Mouse (Mus musculus): ENCODE measurements at regions not wholly inside any gene's neighbourhood (a gene's known extent, or its start where the extent isn't known, plus 50 kb on each side); places are given as distances from the start of the nearest gene placed in this dataset.

GRCm38 (mm10) chr3:78792440-78793057 lies 493.8 kb downstream of the Rapgef2 start:
- DNase-seq (ENCODE audit: extremely low read depth, insufficient read length, low spot score) = no peak

GRCm38 (mm10) chr3:78782766-78783165 lies 503.6 kb downstream of the Rapgef2 start:
- DNase-seq (ENCODE audit: extremely low read depth, insufficient read length, low spot score) = no peak

- DNase-seq (ENCODE audit: extremely low read depth, insufficient read length, low spot score) = no peak
Observed at GRCm38 (mm10) chr3:78755686-78756476, 530.4 kb downstream of the Rapgef2 start.

DNA sequence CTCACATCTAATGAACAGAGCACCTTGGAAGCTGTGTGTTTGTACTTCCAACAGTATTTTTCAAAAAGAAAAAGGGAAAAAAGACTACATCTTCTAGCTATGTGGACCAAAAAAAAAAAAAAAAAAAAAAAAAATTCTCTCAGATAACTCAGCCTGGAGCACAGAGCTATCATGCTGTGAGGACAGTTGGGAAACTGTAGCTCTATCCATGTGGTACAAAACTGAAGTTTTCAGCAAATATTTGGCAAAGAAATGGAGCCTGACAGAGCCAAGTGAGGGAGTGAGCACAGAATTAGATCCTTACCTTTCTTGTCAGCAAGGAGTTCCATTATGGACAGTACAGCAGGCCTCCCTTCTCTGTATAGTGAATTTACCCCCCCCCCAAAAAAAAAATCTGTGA lies 550.2 kb downstream of the Rapgef2 start:
- no peak for DNase-seq (ENCODE audit: extremely low read depth, insufficient read length, low spot score)

DNA sequence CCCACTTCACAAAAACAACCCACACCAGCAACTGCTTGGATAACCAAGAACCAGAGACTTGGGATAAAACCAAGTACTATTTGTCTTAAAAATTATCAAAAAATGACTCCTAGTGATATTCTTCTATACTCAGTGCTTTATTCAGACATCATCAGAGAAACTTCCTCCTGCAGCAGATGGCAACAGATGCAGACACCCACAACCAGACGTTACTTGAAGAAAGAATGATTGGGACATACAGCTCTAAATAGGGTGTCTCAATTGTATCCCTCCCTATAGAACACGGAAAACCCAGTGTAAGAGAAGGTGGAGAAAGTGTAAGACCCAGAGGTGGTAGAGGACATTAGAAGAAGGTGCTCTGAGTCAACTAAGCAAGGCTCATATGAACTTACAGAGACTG lies 569.6 kb downstream of the Rapgef2 start:
- DNase-seq (ENCODE audit: extremely low read depth, insufficient read length, low spot score) = no peak

DNA sequence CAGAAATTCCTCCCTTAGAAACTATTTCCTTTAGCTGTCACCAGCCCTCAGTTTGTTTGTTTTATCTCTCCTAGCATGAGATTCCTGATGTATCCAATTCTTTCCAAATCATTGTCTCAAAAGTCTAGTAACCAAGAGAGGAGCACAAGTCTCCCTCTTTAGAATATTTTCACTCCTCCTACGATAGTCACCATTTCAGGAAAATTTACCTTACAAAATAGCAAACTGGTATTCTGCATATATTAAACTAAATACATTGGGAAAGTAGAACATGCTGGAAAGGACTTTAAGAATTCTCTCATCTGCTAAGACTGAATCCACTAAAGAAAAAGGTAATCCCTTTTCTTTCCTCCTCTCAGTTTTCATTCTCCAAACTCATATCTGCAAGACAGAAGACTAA lies 578.6 kb downstream of the Rapgef2 start:
- no peak for DNase-seq (ENCODE audit: extremely low read depth, insufficient read length, low spot score)

DNA sequence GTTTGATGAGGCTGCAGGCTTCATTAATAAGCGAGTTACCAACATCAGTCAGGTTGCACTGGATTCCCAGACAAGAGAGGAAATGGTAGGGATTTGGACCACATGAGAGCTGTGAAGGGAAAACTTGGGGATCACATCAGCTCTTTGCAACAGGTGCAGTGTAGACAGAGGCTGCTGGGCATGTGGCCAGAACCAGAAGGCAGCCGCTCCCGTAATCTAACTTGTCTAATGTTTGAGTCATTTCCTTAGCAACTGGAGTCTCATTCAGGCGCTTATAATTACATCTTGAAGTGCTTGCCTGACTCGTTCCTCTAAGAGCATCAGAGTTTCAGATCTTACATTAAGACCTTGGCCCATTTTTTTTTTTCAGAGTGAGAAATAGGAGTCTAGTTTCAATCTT lies 587.4 kb downstream of the Rapgef2 start:
- no peak for DNase-seq (ENCODE audit: extremely low read depth, insufficient read length, low spot score)

DNA sequence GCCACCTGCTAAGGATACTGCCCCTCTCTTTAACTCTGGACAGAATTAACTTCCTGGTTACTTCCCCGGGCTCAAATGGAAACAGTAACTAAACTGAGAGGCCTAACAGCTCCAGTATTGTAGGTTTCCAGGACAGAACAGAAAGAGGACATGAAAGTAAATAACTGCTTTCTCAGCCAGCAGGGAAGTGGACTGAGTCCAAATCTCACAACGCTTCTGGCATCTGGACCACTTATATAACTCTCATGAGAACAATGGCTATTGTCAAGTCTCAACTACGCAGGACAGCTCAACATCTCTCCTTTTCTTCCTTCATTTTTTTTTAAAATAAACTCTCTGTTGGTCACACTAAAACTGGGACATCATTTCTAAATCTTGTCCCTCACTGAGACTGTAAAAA lies 594.8 kb downstream of the Rapgef2 start:
- DNase-seq (ENCODE audit: extremely low read depth, insufficient read length, low spot score) = no peak

GRCm38 (mm10) chr3:78677656-78678055 lies 608.7 kb downstream of the Rapgef2 start:
- no peak for DNase-seq (ENCODE audit: extremely low read depth, insufficient read length, low spot score)

GRCm38 (mm10) chr3:78676806-78677205 lies 609.5 kb downstream of the Rapgef2 start:
- no peak for DNase-seq (ENCODE audit: extremely low read depth, insufficient read length, low spot score)

- DNase-seq (ENCODE audit: extremely low read depth, insufficient read length, low spot score) = no peak
Observed at GRCm38 (mm10) chr3:78674529-78675187, 611.7 kb downstream of the Rapgef2 start.

- DNase-seq (ENCODE audit: extremely low read depth, insufficient read length, low spot score) = no peak
Observed at GRCm38 (mm10) chr3:78668050-78668449, 618.3 kb downstream of the Rapgef2 start.

- no peak for DNase-seq (ENCODE audit: extremely low read depth, insufficient read length, low spot score)
Observed at GRCm38 (mm10) chr3:78667374-78668023, 618.8 kb downstream of the Rapgef2 start.

DNA sequence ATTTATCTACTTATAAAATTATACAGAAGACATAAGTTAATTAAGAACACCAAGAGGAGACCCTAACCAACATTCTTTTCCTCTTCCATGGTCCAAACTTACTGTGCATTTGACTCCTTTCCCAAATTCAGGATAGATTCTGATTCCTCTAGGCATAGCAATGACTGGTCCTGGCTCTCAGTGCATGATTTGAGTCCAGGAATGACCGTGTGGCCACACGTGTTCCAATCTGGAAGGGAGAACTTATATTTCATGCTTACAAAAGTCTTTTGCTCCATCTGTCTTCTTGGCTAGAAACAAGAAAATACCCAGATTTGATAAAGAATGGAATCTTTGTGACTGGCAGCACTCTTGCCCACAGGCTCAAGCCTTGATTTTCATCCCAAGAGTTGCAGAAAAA lies 638.2 kb downstream of the Rapgef2 start:
- no peak for DNase-seq (ENCODE audit: extremely low read depth, insufficient read length, low spot score)

DNA sequence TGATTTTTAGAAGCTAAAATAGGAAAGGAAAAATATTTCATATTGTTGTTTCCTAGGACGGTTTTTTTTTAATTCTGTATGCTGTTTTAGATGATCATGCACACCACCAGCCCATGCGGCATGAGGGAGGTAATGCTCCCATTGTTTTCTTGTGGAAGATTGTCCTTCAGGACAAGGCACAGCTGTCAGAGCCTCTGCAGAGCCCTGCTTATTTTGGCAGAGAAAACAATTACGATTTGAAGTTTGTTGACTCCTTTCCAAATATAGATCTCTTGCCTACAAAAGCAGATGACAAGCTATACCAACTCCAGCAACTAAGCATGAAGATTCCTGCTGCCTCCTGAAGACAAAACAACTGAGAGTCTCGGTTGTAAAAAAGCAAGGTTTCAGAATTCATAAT lies 650.9 kb downstream of the Rapgef2 start:
- DNase-seq (ENCODE audit: extremely low read depth, insufficient read length, low spot score) = no peak

- DNase-seq (ENCODE audit: extremely low read depth, insufficient read length, low spot score) = no peak
Observed at GRCm38 (mm10) chr3:78618900-78619299, 667.4 kb downstream of the Rapgef2 start.

DNA sequence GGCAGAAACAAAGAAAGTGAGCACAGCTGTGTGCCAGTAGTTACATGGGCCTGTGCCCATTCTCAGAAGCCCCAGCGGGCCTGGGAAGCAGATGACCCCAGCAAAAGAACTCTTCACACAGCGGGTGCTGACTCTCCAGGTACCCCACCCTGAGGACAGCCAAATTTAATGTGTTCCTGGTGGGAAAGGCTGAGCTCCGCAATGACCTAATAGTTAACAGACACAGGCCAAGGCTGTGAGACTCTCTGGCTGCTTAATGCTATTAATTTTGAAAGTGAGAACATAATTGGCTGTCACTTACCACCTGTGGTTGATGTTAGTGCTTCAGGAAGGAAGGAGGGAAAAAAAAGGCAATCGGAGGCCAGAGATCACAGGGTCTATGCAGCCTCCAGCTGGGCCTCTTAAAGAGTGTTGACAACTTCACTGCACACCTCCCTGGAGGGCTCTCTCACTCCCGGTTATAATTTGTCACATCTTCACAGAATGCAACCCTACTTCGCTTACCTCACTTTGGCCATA lies 691.5 kb downstream of the Rapgef2 start:
- DNase-seq (ENCODE audit: extremely low read depth, insufficient read length, low spot score) = no peak

DNA sequence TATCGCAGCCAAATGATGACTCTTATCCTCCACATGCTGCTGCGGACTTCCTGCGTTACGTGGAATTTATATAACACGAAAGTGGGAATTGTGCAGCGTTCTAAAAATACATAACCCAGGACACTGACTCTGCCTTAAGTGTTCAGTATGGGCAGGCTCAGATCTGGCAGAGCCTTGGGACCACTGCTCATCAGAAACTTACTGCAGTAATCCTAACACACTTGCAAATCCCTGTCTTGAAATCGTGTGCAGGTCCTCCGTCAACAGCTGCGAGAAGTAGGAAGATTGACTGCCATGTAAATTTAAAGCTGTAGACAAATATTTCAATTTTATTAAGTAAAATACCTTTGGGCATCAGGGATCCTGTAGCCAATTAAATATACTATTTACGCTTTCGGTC lies 692.0 kb downstream of the Rapgef2 start:
- no peak for DNase-seq (ENCODE audit: extremely low read depth, insufficient read length, low spot score)

GRCm38 (mm10) chr3:78586639-78587038 lies 699.7 kb downstream of the Rapgef2 start:
- DNase-seq (ENCODE audit: extremely low read depth, insufficient read length, low spot score) = no peak

DNA sequence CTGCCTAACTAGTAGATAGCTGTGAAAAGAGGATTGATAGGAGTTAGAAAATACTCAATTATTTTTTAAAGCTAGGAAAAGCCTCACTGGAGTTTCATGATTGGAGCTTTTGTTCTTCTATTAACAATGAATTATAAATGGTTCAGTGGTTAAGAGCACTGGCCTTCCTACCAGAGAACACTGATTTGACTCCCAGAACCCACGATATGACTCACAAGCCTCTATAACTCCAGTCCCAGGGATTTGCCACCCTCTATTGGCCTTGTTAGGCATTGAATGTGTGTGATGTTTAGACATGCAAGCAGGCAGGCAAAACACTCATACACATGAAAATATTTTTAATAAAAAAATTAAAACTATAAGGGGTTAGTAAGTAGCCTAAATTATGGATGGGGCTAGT lies 704.4 kb downstream of the Rapgef2 start:
- no peak for DNase-seq (ENCODE audit: extremely low read depth, insufficient read length, low spot score)

- no peak for DNase-seq (ENCODE audit: extremely low read depth, insufficient read length, low spot score)
Observed at GRCm38 (mm10) chr3:78581100-78581499, 705.2 kb downstream of the Rapgef2 start.
